Mouse (Mus musculus) heart, adult 2 months (tissue): ENCODE measurements around the gene Gpi1.
A peak's percentile ranks its signal among the peaks of the same experiment; 100 is the strongest.

Experiments used
- CTCF ChIP-seq: fragments of 200-600 bp; IDR thresholded peaks from 2 replicates; pipeline ENCODE4 v1.8.1; 2022; ENCODE audit warnings: antibody characterized with exemption, mild to moderate bottlenecking, moderate library complexity
- EP300 ChIP-seq: fragments of 200-500 bp; IDR thresholded peaks from 2 replicates; pipeline ENCODE4 v1.6.1; 2011; ENCODE audit warnings: low read depth, low read length, control low read depth; ENCODE audit not compliant: insufficient read depth
- POLR2A ChIP-seq: fragments of 200-500 bp; IDR thresholded peaks from 2 replicates; pipeline ENCODE4 v1.6.1; 2011; ENCODE audit warnings: mild to moderate bottlenecking, low read depth, low read length, control low read depth; ENCODE audit not compliant: insufficient read depth

DNA sequence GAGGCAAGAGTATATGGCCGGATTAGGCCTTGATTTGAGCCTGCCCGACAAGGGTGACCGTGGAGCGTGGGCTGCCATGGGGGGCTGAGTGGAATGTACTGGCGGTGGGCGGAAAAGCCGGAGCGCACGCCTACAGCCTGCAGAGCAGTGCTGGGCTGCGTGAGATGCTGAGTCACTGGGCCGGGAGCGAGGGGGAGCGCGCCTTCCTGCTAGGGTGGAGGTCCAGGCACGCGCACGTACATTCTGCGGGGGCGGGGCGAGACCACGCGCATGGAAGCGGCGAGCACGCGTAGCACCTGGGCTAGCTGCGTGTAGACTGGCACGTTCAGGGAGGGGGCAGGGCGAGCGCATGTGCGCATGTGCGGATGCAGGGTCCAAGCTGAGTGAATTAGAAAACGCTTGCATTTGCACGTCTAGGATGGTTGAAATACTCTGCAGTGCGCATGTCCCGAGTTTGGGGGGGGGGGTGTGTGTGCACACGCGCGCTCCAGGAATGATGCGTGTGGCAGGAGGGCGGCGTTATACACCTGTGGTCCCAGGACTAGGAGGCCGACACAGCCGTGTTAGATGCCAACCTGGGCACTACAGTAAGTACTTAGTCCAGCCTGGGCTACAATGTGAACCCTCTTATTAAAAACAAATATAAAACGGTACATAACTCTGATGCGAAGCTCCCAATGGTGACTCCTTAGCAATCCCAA, 3.9 kb upstream of the Gpi1 start:
- TF ChIP-seq POLR2A (peak; percentile 85), CTCF (no peak), EP300 (peak; percentile 97)
